In genomic region chr3:62527160-62527559, GRCm38 (mm10) we compare ENCODE assay signal across 9 mouse cellular contexts. TPM values are rescaled to one million over a fixed set of nuclear protein-coding genes. Genes with fewer than 3 reads are reported as not detected.
DNase-seq lines count a peak whose midpoint lies in the region; ATAC-seq lines count a peak whose summit lies in the region.
"Had no signal": no experiment of that assay in that cellular context is flagged by ENCODE, and none has a peak within 500 bp of the region (broad histone marks: within the 10 kb centered on the region; RNA-seq: fewer than 3 reads in every experiment).

No protein-coding gene starts in this region.

- WGBS in hindbrain, embryonic 13.5 days, result 36% methylated on average over 4 of the region's 4 CpGs
- WGBS in hindbrain, embryonic 12.5 days, result 44% methylated on average over 4 of the region's 4 CpGs

- DNase-seq in A20 (ENCODE audit: low read depth, low spot score) (peak; percentile 10), adipocyte (ENCODE audit: low spot score) (peak; percentile 56)
- no peak for DNase-seq in spleen, postnatal 4 days (ENCODE audit: low spot score in 2 of 2)
- no peak for DNase-seq in adrenal gland, adult 8-10 months

- no peak overlapping the region for H3K27ac ChIP-seq in hindbrain, embryonic 13.5 days
- H3K27ac ChIP-seq in hindbrain, embryonic 12.5 days, result no peak overlapping the region
- H3K27ac ChIP-seq: lung, embryonic 15.5 days had no signal

- no peaks in the 10 kb centered on the region for H3K9me3 ChIP-seq in hindbrain, embryonic 13.5 days
- no peaks in the 10 kb centered on the region for H3K9me3 ChIP-seq in hindbrain, embryonic 12.5 days (replicated peaks)
- H3K9me3 ChIP-seq: lung, embryonic 15.5 days had no signal

- H3K4me1 ChIP-seq in hindbrain, embryonic 13.5 days (replicated peaks), result no peaks in the 10 kb centered on the region
- H3K4me1 ChIP-seq in hindbrain, embryonic 12.5 days, result no peaks in the 10 kb centered on the region
- H3K4me1 ChIP-seq: lung, embryonic 15.5 days had no signal

- no peak overlapping the region for H3K9ac ChIP-seq in hindbrain, embryonic 13.5 days
- H3K9ac ChIP-seq in hindbrain, embryonic 12.5 days, result no peak overlapping the region
- H3K9ac ChIP-seq: lung, embryonic 15.5 days had no signal

- H3K4me3 ChIP-seq in hindbrain, embryonic 13.5 days, result no peak overlapping the region
- no peak overlapping the region for H3K4me3 ChIP-seq in hindbrain, embryonic 12.5 days
- H3K4me3 ChIP-seq: lung, embryonic 15.5 days had no signal

- 0 out of 2 replicates have a peak, but pooled peaks have one; percentile 36 for ATAC-seq in hindbrain, embryonic 13.5 days (ENCODE audit: low FRiP score)
- ATAC-seq in hindbrain, embryonic 12.5 days (ENCODE audit: low FRiP score), result no peak
- peak; percentile 74 for ATAC-seq in megakaryocyte progenitor cell, adult 5-6 weeks (replicated peaks; ENCODE audit: poor library complexity)
- no peak for ATAC-seq in monocyte, adult 5-6 weeks (replicated peaks; ENCODE audit: insufficient number of reproducible peaks, low FRiP score, low TSS enrichment, poor library complexity, severe bottlenecking)

- H3K36me3 ChIP-seq in hindbrain, embryonic 13.5 days, result no peaks in the 10 kb centered on the region
- H3K36me3 ChIP-seq in hindbrain, embryonic 12.5 days, result no peaks in the 10 kb centered on the region
- H3K36me3 ChIP-seq: lung, embryonic 15.5 days had no signal

- H3K4me2 ChIP-seq in hindbrain, embryonic 13.5 days, result no peak overlapping the region
- H3K4me2 ChIP-seq in hindbrain, embryonic 12.5 days (replicated peaks), result no peak overlapping the region
- H3K4me2 ChIP-seq: lung, embryonic 15.5 days had no signal

- no peaks in the 10 kb centered on the region for H3K27me3 ChIP-seq in hindbrain, embryonic 13.5 days
- no peaks in the 10 kb centered on the region for H3K27me3 ChIP-seq in hindbrain, embryonic 12.5 days
- H3K27me3 ChIP-seq: lung, embryonic 15.5 days had no signal

RNA-seq across cellular contexts. Expression of gene Dhx36, which starts 20.4 kb away (rescaled TPM):
- polyA plus RNA-seq in hindbrain, embryonic 13.5 days (2015; fragmentation: Nextera tagmentation; extraction: Ambion mirVana), result 46.7 and 48.1 TPM in 2 replicates
- polyA plus RNA-seq in hindbrain, embryonic 12.5 days (2016; fragmentation: Nextera tagmentation; extraction: Ambion mirVana), result 55.7 and 56.4 TPM in 2 replicates
- total RNA-seq in megakaryocyte progenitor cell, adult 5-6 weeks (2015), result 43.2 and 46.6 TPM in 2 replicates
- total RNA-seq in megakaryocyte progenitor cell, adult 5-6 weeks (2017), result 38.9 and 43.9 TPM in 2 replicates
- total RNA-seq in adrenal gland, adult 8-10 months (2022), result 10 to 100 TPM; 34.4 to 46.4 (median 42.1) TPM
- total RNA-seq in monocyte, adult 5-6 weeks (2017), result 57.8 to 65.3 TPM (median 58.7 TPM) in 3 replicates

Comparison
In these comparisons a context has a peak if more than half of its experiments do, and no peak if none do; other contexts are left out.
1. ATAC-seq: peak in hindbrain, embryonic 13.5 days (single experiment) and megakaryocyte progenitor cell, adult 5-6 weeks (single experiment); none in hindbrain, embryonic 12.5 days (single experiment) and monocyte, adult 5-6 weeks (single experiment).
2. DNase-seq: peak in A20 (single experiment) and adipocyte (single experiment); none in spleen, postnatal 4 days (0 of 2) and adrenal gland, adult 8-10 months (single experiment).